Comparison of ENCODE assay signal across 8 mouse cellular contexts in the genomic region with DNA sequence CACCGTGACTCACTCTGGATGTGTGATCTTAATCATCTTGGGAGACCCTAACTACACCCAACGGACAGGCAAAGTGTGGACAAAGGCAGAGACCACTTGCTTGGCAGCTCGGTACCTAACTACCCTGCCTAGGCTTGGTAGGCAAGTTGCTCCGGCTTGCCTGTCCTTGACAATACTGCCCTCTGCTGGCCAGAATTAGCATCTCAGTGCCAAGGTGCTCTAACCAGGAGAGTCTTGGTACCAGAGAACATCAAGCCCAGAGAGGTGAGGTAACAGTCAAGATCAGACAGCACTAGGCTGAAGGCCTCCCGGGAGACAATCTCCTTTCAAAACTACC. TPM values are rescaled to one million over a fixed set of nuclear protein-coding genes. Genes with fewer than 3 reads are reported as not detected.
DNase-seq lines count a peak whose midpoint lies in the region; ATAC-seq and TF ChIP-seq lines count a peak whose summit lies in the region.

No protein-coding gene starts in this region.

- no peaks in the 10 kb centered on the region for H3K36me3 ChIP-seq in E14TG2a.4 (ENCODE audit: insufficient read depth, low read length)
- peaks cover 41% of the 10 kb centered on the region for H3K36me3 ChIP-seq in embryonic facial prominence, embryonic 14.5 days (ENCODE audit: control insufficient read depth, insufficient read depth, low read length)
- H3K36me3 ChIP-seq in lung, postnatal 0 days (ENCODE audit: insufficient read depth, low read length): no peaks in the 10 kb centered on the region

- H3K4me2 ChIP-seq in embryonic facial prominence, embryonic 14.5 days (ENCODE audit: low read depth, low read length): no peak overlapping the region
- H3K4me2 ChIP-seq in lung, postnatal 0 days (replicated peaks; ENCODE audit: low read depth, low read length): no peak overlapping the region

- H3K4me3 ChIP-seq in E14TG2a.4 (replicated peaks; ENCODE audit: low read length): no peak overlapping the region
- H3K4me3 ChIP-seq in bone marrow, adult 2 months (replicated peaks; ENCODE audit: control insufficient read depth, low read depth, low read length): no peak overlapping the region
- no peak overlapping the region for H3K4me3 ChIP-seq in embryonic facial prominence, embryonic 14.5 days (ENCODE audit: low read depth, low read length)
- no peak overlapping the region for H3K4me3 ChIP-seq in layer of hippocampus, adult 2 months
- no peak overlapping the region for H3K4me3 ChIP-seq in lung, postnatal 0 days (ENCODE audit: low read depth, low read length)

- DNase-seq in embryonic facial prominence, embryonic 14.5 days (ENCODE audit: low spot score): peak; percentile 77
- peak; percentile 79 to 89 for DNase-seq in heart, postnatal 14 days
- DNase-seq in layer of hippocampus, adult 2 months (ENCODE audit: low spot score in 2 of 2): peak; percentile 76 to 87
- DNase-seq in lung, postnatal 0 days (ENCODE audit: low spot score): peak; percentile 70
- DNase-seq in retina, postnatal 1 day: peak; percentile 87
- peak; percentile 92 for DNase-seq in thymus, postnatal 4 days

- intact Hi-C loops in heart, postnatal 14 days (cut with DNase I): loop anchor here (1.0 kb wide), 2 partner anchors 348 to 426 kb away; no protein-coding TSS in a partner anchor

- peaks cover 13% of the 10 kb centered on the region for H3K4me1 ChIP-seq in E14TG2a.4 (replicated peaks; ENCODE audit: low read depth, low read length)
- no peaks in the 10 kb centered on the region for H3K4me1 ChIP-seq in bone marrow, adult 2 months (ENCODE audit: control insufficient read depth, insufficient read depth, low read length)
- no peaks in the 10 kb centered on the region for H3K4me1 ChIP-seq in embryonic facial prominence, embryonic 14.5 days (ENCODE audit: control insufficient read depth, insufficient read depth, low read length)
- H3K4me1 ChIP-seq in lung, postnatal 0 days (ENCODE audit: insufficient read depth, low read depth, low read length): no peaks in the 10 kb centered on the region

- H3K9ac ChIP-seq in embryonic facial prominence, embryonic 14.5 days (ENCODE audit: low read depth, low read length): no peak overlapping the region
- no peak overlapping the region for H3K9ac ChIP-seq in lung, postnatal 0 days (replicated peaks; ENCODE audit: low read depth)

- ATAC-seq in embryonic facial prominence, embryonic 14.5 days (ENCODE audit: low read depth): 0 out of 2 replicates have a peak, but pooled peaks have one; percentile 37
- peak; percentile 28; the same call in 1 of the 2 replicates for ATAC-seq in lung, postnatal 0 days

- peaks cover 14% of the 10 kb centered on the region; the same call in 1 of the 2 replicates for H3K27me3 ChIP-seq in E14TG2a.4 (ENCODE audit: insufficient read depth, low read length)
- no peaks in the 10 kb centered on the region for H3K27me3 ChIP-seq in embryonic facial prominence, embryonic 14.5 days (replicated peaks; ENCODE audit: control insufficient read depth, insufficient read depth, low read length)
- H3K27me3 ChIP-seq in lung, postnatal 0 days (replicated peaks; ENCODE audit: insufficient read depth, low read length): no peaks in the 10 kb centered on the region

- no peaks in the 10 kb centered on the region for H3K9me3 ChIP-seq in E14TG2a.4 (ENCODE audit: low read length)
- no peaks in the 10 kb centered on the region for H3K9me3 ChIP-seq in embryonic facial prominence, embryonic 14.5 days (ENCODE audit: control insufficient read depth, low read length)
- no peaks in the 10 kb centered on the region for H3K9me3 ChIP-seq in lung, postnatal 0 days (ENCODE audit: low read length)

- peak; percentile 86 for TF ChIP-seq CTCF in E14TG2a.4 (conservative IDR thresholded peaks at IDR 0.05; ENCODE audit: low read length)
- TF ChIP-seq CTCF in bone marrow, adult 2 months (IDR thresholded peaks at IDR 0.05; ENCODE audit: control insufficient read depth, insufficient read depth, low read length): peak; percentile 99
- TF ChIP-seq CTCF in layer of hippocampus, adult 2 months (conservative IDR thresholded peaks at IDR 0.05): peak; percentile 95
- TF ChIP-seq CTCF in lung, postnatal 0 days (IDR thresholded peaks at IDR 0.05): peak; percentile 97

- no peak overlapping the region for H3K27ac ChIP-seq in bone marrow, adult 2 months (ENCODE audit: control insufficient read depth, insufficient read depth, low read depth, low read length, poor library complexity)
- no peak overlapping the region for H3K27ac ChIP-seq in embryonic facial prominence, embryonic 14.5 days (replicated peaks; ENCODE audit: low read depth, low read length)
- no peak overlapping the region for H3K27ac ChIP-seq in layer of hippocampus, adult 2 months
- H3K27ac ChIP-seq in lung, postnatal 0 days (ENCODE audit: low read length): no peak overlapping the region

- TF ChIP-seq POLR2A in bone marrow, adult 2 months (IDR thresholded peaks at IDR 0.05; ENCODE audit: borderline replicate concordance, control insufficient read depth, low read depth, low read length): no peak

- WGBS in bone marrow, adult 2 months: 9% methylated on average over 5 of the region's 5 CpGs
- WGBS in embryonic facial prominence, embryonic 14.5 days: 18% methylated on average over 5 of the region's 5 CpGs
- WGBS in lung, postnatal 0 days: 15% methylated on average over 5 of the region's 5 CpGs

- TF ChIP-seq EP300 in lung, postnatal 0 days (IDR thresholded peaks at IDR 0.05): no peak

RNA-seq across cellular contexts. Expression of a gene that starts 19.9 kb away (rescaled TPM):
- 0.70 and 0.92 TPM in 2 replicates for polyA plus RNA-seq in bone marrow, adult 2 months (2011; ENCODE audit: insufficient read depth, insufficient read length, low replicate concordance, missing spikeins)
- 5.9 and 6.3 TPM in 2 replicates for polyA plus RNA-seq in embryonic facial prominence, embryonic 14.5 days (2014; fragmentation: Nextera tagmentation; extraction: Ambion mirVana)
- total RNA-seq in heart, postnatal 14 days (2021): 1 to 10 TPM; 3.9 to 4.0 TPM
- 10 to 100 TPM; 21.7 to 25.9 TPM for total RNA-seq in layer of hippocampus, adult 2 months (2021)
- 1.4 TPM in 2 replicates for polyA plus RNA-seq in lung, postnatal 0 days (2015; fragmentation: Nextera tagmentation; extraction: Ambion mirVana)

RNA-seq across cellular contexts. Expression of a gene that starts 45.6 kb away (rescaled TPM):
- 1.1 TPM in 1 of 2 replicates, not detected in the other for polyA plus RNA-seq in bone marrow, adult 2 months (2011; ENCODE audit: insufficient read depth, insufficient read length, low replicate concordance, missing spikeins)
- 0.64 and 0.78 TPM in 2 replicates for polyA plus RNA-seq in embryonic facial prominence, embryonic 14.5 days (2014; fragmentation: Nextera tagmentation; extraction: Ambion mirVana)
- total RNA-seq in heart, postnatal 14 days (2021): under 1 TPM in 1 of 2 experiments, not detected in 1; 0.05 TPM
- 100 to 1,000 TPM; 203 to 223 TPM for total RNA-seq in layer of hippocampus, adult 2 months (2021)
- 0.02 TPM in 1 of 2 replicates, not detected in the other for polyA plus RNA-seq in lung, postnatal 0 days (2015; fragmentation: Nextera tagmentation; extraction: Ambion mirVana)

RNA-seq across cellular contexts. Expression of a gene that starts 54.4 kb away (rescaled TPM):
- 0.63 and 3.7 TPM in 2 replicates for polyA plus RNA-seq in bone marrow, adult 2 months (2011; ENCODE audit: insufficient read depth, insufficient read length, low replicate concordance, missing spikeins)
- 4.5 and 6.4 TPM in 2 replicates for polyA plus RNA-seq in embryonic facial prominence, embryonic 14.5 days (2014; fragmentation: Nextera tagmentation; extraction: Ambion mirVana)
- under 1 TPM; 0.57 to 0.73 TPM for total RNA-seq in heart, postnatal 14 days (2021)
- total RNA-seq in layer of hippocampus, adult 2 months (2021): under 1 TPM; 0.69 to 0.97 TPM
- polyA plus RNA-seq in lung, postnatal 0 days (2015; fragmentation: Nextera tagmentation; extraction: Ambion mirVana): 2.9 and 3.2 TPM in 2 replicates
